Mouse (Mus musculus) lung, postnatal 0 days (tissue): ENCODE measurements at regions not wholly inside any gene's neighbourhood (a gene's known extent, or its start where the extent isn't known, plus 50 kb on each side); places are given as distances from the start of the nearest gene placed in this dataset.

Source experiments
- CTCF ChIP-seq: IDR thresholded peaks from 2 replicates; pipeline ENCODE4 v1.5.1; 2016; ENCODE audit warnings: antibody characterized with exemption, mild to moderate bottlenecking
- EP300 ChIP-seq: IDR thresholded peaks from 2 replicates; pipeline ENCODE4 v1.6.1; 2016; ENCODE audit warnings: antibody characterized with exemption, mild to moderate bottlenecking, control low read depth

- no peak for TF ChIP-seq EP300
- no peak for TF ChIP-seq CTCF
These were observed 241.7 kb upstream of the Nt5e start for GRCm38 (mm10) chr9:88085181-88085816.
